Mouse (Mus musculus) forebrain, embryonic 12.5 days (tissue): ENCODE measurements around the gene Clic5. TPM values are rescaled to one million over a fixed set of nuclear protein-coding genes. Genes with fewer than 3 reads are reported as not detected.

ENCODE experiments used
- ATAC-seq: fragments of 200-750 bp; cut with Nextera tagmentation; 2 replicates; pipeline ENCODE4 v1.8.0; 2017; ENCODE audit warnings: moderate TSS enrichment; ENCODE audit not compliant: low FRiP score
- H3K27ac ChIP-seq: fragments of 300-500 bp; sonication (generic); 2 replicates; pipeline ENCODE4 v1.5.1; 2016; ENCODE audit warnings: mild to moderate bottlenecking
- H3K27me3 ChIP-seq: fragments of 300-500 bp; sonication (generic); 2 replicates; pipeline ENCODE4 v1.6.1; 2016; ENCODE audit warnings: mild to moderate bottlenecking
- H3K36me3 ChIP-seq: fragments of 300-500 bp; sonication (generic); replicated peaks from 2 replicates; pipeline ENCODE4 v1.6.1; 2016; ENCODE audit warnings: mild to moderate bottlenecking
- H3K4me1 ChIP-seq: fragments of 300-500 bp; sonication (generic); 2 replicates; pipeline ENCODE4 v1.6.1; 2016
- H3K4me2 ChIP-seq: fragments of 300-500 bp; sonication (generic); 2 replicates; pipeline ENCODE4 v1.6.1; 2016; ENCODE audit warnings: mild to moderate bottlenecking, moderate library complexity
- H3K4me3 ChIP-seq: fragments of 300-500 bp; sonication (generic); replicated peaks from 2 replicates; pipeline ENCODE4 v1.5.1; 2016; ENCODE audit warnings: mild to moderate bottlenecking
- H3K9ac ChIP-seq: fragments of 300-500 bp; sonication (generic); 2 replicates; pipeline ENCODE4 v1.6.1; 2016; ENCODE audit warnings: mild to moderate bottlenecking
- H3K9me3 ChIP-seq: fragments of 300-500 bp; sonication (generic); 2 replicates; pipeline ENCODE4 v1.6.1; 2016
- WGBS: fragments of 180-500 bp; shearing (Covaris S2); methylation state at CpG from one replicate; pipeline ENCODE4 v1.1.7; 2016; 5-methylcytosine and 5-hydroxymethylcytosine counted together
- polyA plus RNA-seq: library from polyadenylated mRNA; unstranded; fragments of >200 nt; fragmentation: Nextera tagmentation; extraction: Ambion mirVana; gene quantifications from 2 replicates; pipeline ENCODE4 v1.2.1, GENCODE M21; 2016

The Clic5 gene
- polyA plus RNA-seq, 1 experiment from 2014 or later = 0.43 TPM

GRCm38 (mm10) chr17:44204787-44205186, 16.4 kb downstream of the Clic5 start:
- H3K9ac ChIP-seq = no peak overlapping the region
- no peaks in the 10 kb centered on the region for H3K4me1 ChIP-seq
- H3K4me2 ChIP-seq = no peak overlapping the region
- no peak overlapping the region for H3K4me3 ChIP-seq
- H3K36me3 ChIP-seq = no peaks in the 10 kb centered on the region
- no peaks in the 10 kb centered on the region for H3K9me3 ChIP-seq
- H3K27me3 ChIP-seq = no peaks in the 10 kb centered on the region
- 88% methylated on average over 1 of the region's 1 CpGs for WGBS
- no peak for ATAC-seq
- no peak overlapping the region for H3K27ac ChIP-seq

DNA sequence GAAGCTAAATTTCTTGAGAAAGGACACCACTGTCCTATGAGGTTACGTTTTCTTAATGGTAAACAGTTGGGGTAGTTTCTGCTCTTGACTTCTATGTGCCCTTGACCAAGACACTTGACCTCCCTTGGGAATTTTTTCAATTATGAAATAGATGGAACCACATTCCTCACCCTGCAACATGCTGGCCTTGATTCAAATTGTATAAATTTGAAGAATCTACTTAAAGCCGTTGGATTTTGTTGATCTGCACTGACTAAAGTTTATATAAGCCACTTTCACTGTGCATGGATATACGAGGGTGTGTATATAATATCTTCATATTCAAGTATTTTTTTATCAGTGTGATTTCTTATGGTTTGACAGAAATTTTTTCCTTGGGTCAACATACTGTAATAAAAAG, 17.2 kb downstream of the Clic5 start:
- Histone ChIP-seq H3K4me3 (no peak overlapping the region), H3K27ac (no peak overlapping the region), H3K9ac (no peak overlapping the region), H3K4me1 (no peaks in the 10 kb centered on the region), H3K4me2 (no peak overlapping the region), H3K27me3 (no peaks in the 10 kb centered on the region), H3K36me3 (no peaks in the 10 kb centered on the region), H3K9me3 (no peaks in the 10 kb centered on the region)
- 78% methylated on average over 3 of the region's 3 CpGs for WGBS
- ATAC-seq = no peak

- no peak overlapping the region for H3K4me2 ChIP-seq
- no peaks in the 10 kb centered on the region for H3K27me3 ChIP-seq
- H3K4me1 ChIP-seq = no peaks in the 10 kb centered on the region
- H3K36me3 ChIP-seq = no peaks in the 10 kb centered on the region
- no peaks in the 10 kb centered on the region for H3K9me3 ChIP-seq
- H3K27ac ChIP-seq = no peak overlapping the region
- no peak overlapping the region for H3K4me3 ChIP-seq
- no peak for ATAC-seq
- 81% methylated on average over 4 of the region's 4 CpGs for WGBS
- H3K9ac ChIP-seq = no peak overlapping the region
These were observed 20.5 kb downstream of the Clic5 start for GRCm38 (mm10) chr17:44208900-44209299.

DNA sequence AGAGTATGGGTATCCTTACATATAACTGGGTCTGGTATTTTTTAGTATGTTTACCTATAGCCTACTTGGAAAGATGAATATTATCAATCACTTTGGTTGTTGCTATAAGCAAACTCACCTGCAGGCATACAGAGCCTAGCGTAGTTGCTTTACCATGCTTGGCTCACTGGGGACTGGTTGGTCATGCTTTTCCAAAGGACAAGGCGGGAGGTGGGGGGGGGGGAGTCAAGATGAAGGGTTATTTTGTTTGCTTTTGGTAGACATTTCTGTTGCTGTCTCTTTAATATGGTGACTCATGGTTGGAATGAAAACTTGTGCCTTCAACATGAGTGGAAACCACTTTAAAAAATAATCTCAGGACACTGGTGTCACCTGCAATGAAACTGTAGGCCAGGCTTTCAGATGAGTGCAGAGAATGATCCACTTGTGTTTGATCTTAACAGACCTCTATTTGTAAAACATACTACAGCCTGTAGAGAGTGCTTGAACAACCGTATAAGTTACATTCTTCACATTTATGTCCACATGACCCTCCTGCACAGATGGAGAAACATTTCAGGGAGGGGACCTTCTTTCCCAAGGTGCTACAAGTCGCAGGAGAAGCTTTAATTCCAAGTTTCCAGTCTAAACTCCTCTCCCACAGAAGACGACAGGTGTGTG, 24.7 kb downstream of the Clic5 start:
- H3K27me3 ChIP-seq = no peaks in the 10 kb centered on the region
- ATAC-seq = no peak
- H3K9me3 ChIP-seq = no peaks in the 10 kb centered on the region
- H3K4me3 ChIP-seq = no peak overlapping the region
- H3K4me2 ChIP-seq = no peak overlapping the region
- H3K4me1 ChIP-seq = no peaks in the 10 kb centered on the region
- WGBS = 88% methylated on average over 5 of the region's 5 CpGs
- no peak overlapping the region for H3K9ac ChIP-seq
- H3K27ac ChIP-seq = no peak overlapping the region
- no peaks in the 10 kb centered on the region for H3K36me3 ChIP-seq

DNA sequence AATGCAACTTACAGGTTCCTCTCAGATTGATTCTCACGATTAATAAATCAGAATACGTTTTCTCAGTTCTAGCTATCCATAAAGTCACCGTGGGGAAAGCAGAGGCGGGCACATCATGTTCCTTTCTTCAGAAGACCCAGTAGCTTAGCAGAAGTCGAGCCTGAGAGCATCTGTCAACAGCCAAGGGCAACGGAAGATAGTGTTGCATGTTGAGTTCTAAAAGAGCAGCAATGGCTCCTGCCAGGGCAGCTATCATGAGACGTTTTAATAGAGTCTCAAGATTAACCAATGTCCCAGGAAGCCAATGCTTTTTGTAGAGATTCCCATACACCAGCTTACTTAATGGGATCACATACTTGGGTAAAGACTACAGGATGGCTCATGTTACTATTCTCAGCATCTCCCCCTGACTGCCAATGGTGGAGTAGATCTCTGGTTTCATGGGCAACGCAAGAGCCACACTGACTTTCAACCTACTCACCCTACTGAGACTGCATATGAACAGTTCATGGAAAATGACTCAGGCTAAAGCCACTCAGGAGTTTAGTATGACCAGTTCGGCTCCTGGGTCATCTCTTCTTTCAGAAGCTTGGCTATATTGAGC, 26.9 kb downstream of the Clic5 start:
- Histone ChIP-seq H3K9me3 (no peaks in the 10 kb centered on the region), H3K9ac (no peak overlapping the region), H3K4me1 (no peaks in the 10 kb centered on the region), H3K27ac (no peak overlapping the region), H3K27me3 (no peaks in the 10 kb centered on the region), H3K4me2 (no peak overlapping the region), H3K4me3 (no peak overlapping the region), H3K36me3 (no peaks in the 10 kb centered on the region)
- 88% methylated on average over 9 of the region's 9 CpGs for WGBS
- ATAC-seq = no peak

DNA sequence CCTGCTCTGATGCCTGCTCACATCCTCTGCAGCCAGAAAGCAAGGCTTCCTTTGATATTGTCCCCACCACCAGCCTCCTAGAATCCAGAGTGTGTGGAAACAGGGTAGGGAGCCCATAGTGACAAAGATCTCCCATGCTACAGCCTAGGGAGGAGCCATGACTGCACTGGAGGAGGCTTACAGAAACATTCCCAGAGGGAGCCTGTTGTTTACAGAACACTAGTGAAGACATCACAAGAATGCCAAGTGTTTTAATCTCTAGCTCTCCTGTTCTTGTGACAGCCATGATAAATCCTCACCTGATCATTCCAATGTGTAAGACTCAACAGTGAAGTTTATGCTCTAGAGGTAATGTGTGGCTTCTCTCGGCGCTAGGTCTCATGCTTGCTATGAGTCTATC, 28.8 kb downstream of the Clic5 start:
- Histone ChIP-seq H3K27me3 (no peaks in the 10 kb centered on the region), H3K4me3 (no peak overlapping the region), H3K4me1 (no peaks in the 10 kb centered on the region), H3K4me2 (no peak overlapping the region), H3K27ac (no peak overlapping the region), H3K9ac (no peak overlapping the region), H3K36me3 (no peaks in the 10 kb centered on the region), H3K9me3 (no peaks in the 10 kb centered on the region)
- ATAC-seq = no peak
- 98% methylated on average over 2 of the region's 2 CpGs for WGBS

DNA sequence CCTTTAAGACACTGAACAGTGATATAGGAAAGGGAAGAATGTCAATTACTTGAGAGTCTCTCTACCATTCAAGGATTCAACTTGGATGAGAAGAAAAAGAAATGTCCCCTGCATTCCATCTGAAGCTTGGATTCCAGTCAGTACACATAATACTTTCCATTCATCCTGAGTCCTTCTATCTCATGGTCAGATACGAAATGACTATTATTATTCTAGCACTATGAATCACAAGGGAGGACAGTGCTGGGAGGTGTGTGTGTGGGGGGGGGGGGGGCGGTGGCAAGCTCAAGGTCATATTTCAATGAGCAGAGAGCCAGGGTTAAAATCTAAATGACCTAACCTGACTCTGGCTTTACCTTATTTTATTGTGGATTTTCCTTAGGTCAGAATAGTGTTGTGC, 31.6 kb downstream of the Clic5 start:
- Histone ChIP-seq H3K36me3 (no peaks in the 10 kb centered on the region), H3K9ac (no peak overlapping the region), H3K27me3 (no peaks in the 10 kb centered on the region), H3K9me3 (no peaks in the 10 kb centered on the region), H3K4me3 (no peak overlapping the region), H3K4me2 (no peak overlapping the region), H3K4me1 (no peaks in the 10 kb centered on the region), H3K27ac (no peak overlapping the region)
- ATAC-seq = no peak
- WGBS = 82% methylated on average over 2 of the region's 2 CpGs

DNA sequence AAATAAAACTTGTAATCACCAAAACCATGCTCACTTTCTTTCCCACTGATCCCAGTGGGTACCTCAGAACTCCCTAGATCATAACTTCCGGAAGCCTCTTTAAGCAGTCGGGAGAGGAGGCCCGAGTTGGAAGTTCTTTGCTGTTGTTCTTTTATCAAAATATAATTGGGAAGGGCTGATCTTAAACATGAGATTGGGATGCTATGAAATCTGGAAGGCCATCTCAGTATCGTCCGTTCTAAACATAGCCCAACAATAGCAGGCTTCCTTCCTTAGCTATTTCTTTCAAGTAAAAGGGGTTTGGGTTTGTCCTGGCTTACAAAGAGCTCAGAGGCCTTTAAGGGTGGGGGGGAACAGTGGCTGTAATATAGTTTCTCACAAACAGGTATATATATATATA, 40.0 kb downstream of the Clic5 start:
- no peaks in the 10 kb centered on the region for H3K36me3 ChIP-seq
- no peaks in the 10 kb centered on the region for H3K9me3 ChIP-seq
- H3K4me3 ChIP-seq = no peak overlapping the region
- H3K4me1 ChIP-seq = no peaks in the 10 kb centered on the region
- 93% methylated on average over 5 of the region's 5 CpGs for WGBS
- no peaks in the 10 kb centered on the region for H3K27me3 ChIP-seq
- H3K9ac ChIP-seq = no peak overlapping the region
- H3K4me2 ChIP-seq = no peak overlapping the region
- H3K27ac ChIP-seq = no peak overlapping the region
- ATAC-seq = no peak

DNA sequence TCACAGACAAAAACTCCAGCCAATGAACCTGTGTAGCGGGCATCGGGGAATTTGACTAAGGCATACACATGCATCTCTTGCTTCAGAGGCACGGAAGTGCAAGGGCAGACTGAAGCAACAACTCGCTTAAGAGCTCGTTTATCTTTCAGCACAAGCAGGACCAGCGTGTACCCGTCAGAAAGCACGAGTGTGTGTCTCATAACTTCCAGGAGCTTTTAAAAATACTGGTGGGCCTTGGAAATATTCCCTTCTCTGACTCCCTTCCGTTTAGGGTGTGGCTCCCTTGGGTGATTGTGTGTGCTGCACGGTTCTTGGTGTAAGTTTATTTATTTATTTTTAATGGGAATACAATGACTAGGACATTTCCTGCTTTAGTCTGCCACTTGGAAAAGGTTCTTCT, 41.7 kb downstream of the Clic5 start:
- Histone ChIP-seq H3K4me3 (no peak overlapping the region), H3K36me3 (no peaks in the 10 kb centered on the region), H3K9ac (no peak overlapping the region), H3K27me3 (no peaks in the 10 kb centered on the region), H3K4me2 (no peak overlapping the region), H3K9me3 (no peaks in the 10 kb centered on the region), H3K27ac (no peak overlapping the region), H3K4me1 (no peaks in the 10 kb centered on the region)
- WGBS = 89% methylated on average over 10 of the region's 10 CpGs
- ATAC-seq = no peak

DNA sequence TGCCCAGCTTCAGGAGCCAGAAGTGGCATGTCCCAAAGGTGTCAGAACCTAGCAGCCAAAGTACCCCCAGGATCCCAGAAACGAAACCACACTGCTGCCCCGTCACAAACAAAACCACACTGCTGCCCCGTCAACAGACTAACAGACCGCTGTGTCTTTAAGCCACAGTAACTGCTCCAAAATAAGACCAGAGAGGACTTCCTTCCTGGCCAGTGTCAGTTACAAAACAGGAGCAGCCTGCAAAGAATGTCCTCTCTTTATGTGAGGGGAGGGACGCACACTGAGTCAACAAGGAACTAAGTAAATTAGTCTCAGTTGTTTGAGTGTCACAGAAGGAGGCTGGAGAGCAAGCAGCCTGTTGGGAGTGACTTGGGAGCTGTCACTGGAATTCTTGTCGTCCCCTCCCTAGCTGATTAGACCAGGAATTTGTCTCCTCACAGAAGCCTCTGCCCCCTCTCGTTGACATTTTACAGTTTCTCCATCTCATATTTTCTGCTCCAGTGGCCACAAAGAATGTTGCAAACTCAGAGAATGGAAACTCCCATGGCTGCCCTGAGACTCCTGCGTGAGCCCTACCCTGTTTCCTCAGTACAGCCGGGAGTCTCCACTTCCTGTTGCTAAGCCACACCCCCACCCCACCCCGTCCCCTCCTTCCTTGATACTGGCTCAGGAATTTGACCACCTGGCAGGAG, 50.8 kb downstream of the Clic5 start:
- Histone ChIP-seq H3K4me3 (no peak overlapping the region), H3K4me1 (peaks cover 11% of the 10 kb centered on the region), H3K36me3 (no peaks in the 10 kb centered on the region), H3K9ac (no peak overlapping the region), H3K4me2 (peak overlapping the region; percentile 38), H3K27me3 (0 out of 2 replicates have a peak, but pooled peaks cover 7% of the 10 kb centered on the region), H3K27ac (no peak overlapping the region), H3K9me3 (0 out of 2 replicates have a peak, but pooled peaks cover 9% of the 10 kb centered on the region)
- 19% methylated on average over 10 of the region's 10 CpGs for WGBS
- ATAC-seq = no peak; the same call in 1 of the 2 replicates

- Histone ChIP-seq H3K36me3 (no peaks in the 10 kb centered on the region), H3K4me3 (no peak overlapping the region), H3K4me1 (peaks cover 11% of the 10 kb centered on the region), H3K27me3 (0 out of 2 replicates have a peak, but pooled peaks cover 7% of the 10 kb centered on the region), H3K4me2 (no peak overlapping the region), H3K9ac (no peak overlapping the region), H3K27ac (no peak overlapping the region), H3K9me3 (0 out of 2 replicates have a peak, but pooled peaks cover 9% of the 10 kb centered on the region)
- WGBS = 100% methylated on average over 2 of the region's 2 CpGs
- no peak for ATAC-seq
These were observed 52.4 kb downstream of the Clic5 start for GRCm38 (mm10) chr17:44240742-44241141.

DNA sequence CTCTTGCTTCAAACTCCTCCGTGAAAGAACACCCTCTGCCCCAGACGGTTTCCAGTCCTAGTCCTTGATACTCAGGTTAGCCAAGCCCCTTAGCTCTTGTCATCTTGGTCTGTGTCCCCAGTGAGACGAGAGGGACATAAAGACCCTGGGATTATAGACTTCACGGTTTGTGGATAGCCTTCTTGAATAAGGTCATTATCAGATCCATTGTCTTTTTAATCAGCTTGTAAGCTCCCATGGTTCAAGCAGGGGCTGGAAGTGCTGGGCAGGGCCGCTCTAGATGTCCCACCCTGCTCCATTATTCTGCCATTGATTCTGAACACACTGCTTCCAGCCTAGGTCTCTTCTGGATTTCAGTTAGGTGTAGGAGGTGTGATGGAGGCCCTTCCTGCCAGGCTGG, 55.7 kb downstream of the Clic5 start:
- Histone ChIP-seq H3K4me1 (peaks cover 7% of the 10 kb centered on the region), H3K9ac (no peak overlapping the region), H3K4me2 (no peak overlapping the region), H3K27ac (no peak overlapping the region), H3K4me3 (no peak overlapping the region), H3K9me3 (0 out of 2 replicates have a peak, but pooled peaks cover 9% of the 10 kb centered on the region), H3K36me3 (no peaks in the 10 kb centered on the region), H3K27me3 (0 out of 2 replicates have a peak, but pooled peaks cover 3% of the 10 kb centered on the region)
- no peak for ATAC-seq
- 16% methylated on average over 5 of the region's 5 CpGs for WGBS
